Mouse (Mus musculus): ENCODE measurements around the gene Hmox1.

- TF ChIP-seq POLR2A (IDR thresholded peaks at IDR 0.05; ENCODE audit: extremely low read depth, insufficient read depth, low read length), result no peak
- no peak for TF ChIP-seq CTCF (IDR thresholded peaks at IDR 0.05; ENCODE audit: low read depth, low read length)
These were observed 23.1 kb upstream of the Hmox1 start for GRCm38 (mm10) chr8:75070297-75070696.

Measured in liver, adult 2 months (tissue).